Mouse (Mus musculus) MEL (cell line): Measurements from ENCODE around the gene Mrpl33. TPM values are rescaled to one million over a fixed set of nuclear protein-coding genes. Genes with fewer than 3 reads are reported as not detected.
"Not testable (repeated sequence)": the region's sequence is repeated elsewhere in the genome, so short reads cannot be mapped to it uniquely, and the experiment has no call there.

ENCODE experiments used
- DNase-seq: peaks from one replicate; pipeline ENCODE4 v3.0.0; 2011; ENCODE audit warnings: low read depth, low spot score
- H3K27ac ChIP-seq: 2 replicates; pipeline ENCODE4 v1.5.1; 2012; ENCODE audit warnings: low read depth, mild to moderate bottlenecking, control low read depth, low read length, moderate library complexity; ENCODE audit not compliant: control insufficient read depth
- H3K27me3 ChIP-seq, 2 experiments: fragments of 150-350 bp in 1 of 2; sonication (generic) in 1 of 2; 2 replicates each; pipeline ENCODE4 v1.6.1; 2012; ENCODE audit warnings: low read length in 2 of 2, mild to moderate bottlenecking in 2 of 2, improper control_type of control experiment in 1 of 2, moderate library complexity in 1 of 2; ENCODE audit not compliant: insufficient read depth in 2 of 2, control insufficient read depth in 1 of 2
- H3K36me3 ChIP-seq, 2 experiments: 2 replicates each; pipeline ENCODE4 v1.6.1; 2012 to 2014; ENCODE audit warnings: low read length in 2 of 2, improper control_type of control experiment in 1 of 2, inconsistent platforms in 1 of 2, mild to moderate bottlenecking in 1 of 2; ENCODE audit not compliant: insufficient read depth in 2 of 2, control insufficient read depth in 1 of 2
- H3K4me1 ChIP-seq, 2 experiments: fragments of 150-350 bp in 1 of 2; sonication (generic) in 1 of 2; 2 replicates each; pipeline ENCODE4 v1.6.1; 2012; ENCODE audit warnings: low read length in 2 of 2, improper control_type of control experiment in 1 of 2, mild to moderate bottlenecking in 1 of 2; ENCODE audit not compliant: insufficient read depth in 2 of 2, control insufficient read depth in 1 of 2
- H3K4me3 ChIP-seq, 2 experiments: fragments of 150-350 bp in 1 of 2; sonication (generic) in 1 of 2; 2 replicates each; pipeline ENCODE4 v1.5.1; 2012; ENCODE audit warnings: low read depth in 2 of 2, low read length in 2 of 2, mild to moderate bottlenecking in 2 of 2, moderate library complexity in 2 of 2, control low read depth in 1 of 2, improper control_type of control experiment in 1 of 2; ENCODE audit not compliant: control insufficient read depth in 1 of 2, insufficient read depth in 1 of 2
- H3K79me2 ChIP-seq: 2 replicates; pipeline ENCODE4 v1.6.1; 2012; ENCODE audit warnings: mild to moderate bottlenecking, low read length, moderate library complexity; ENCODE audit not compliant: control insufficient read depth, poor library complexity, insufficient read depth
- H3K9ac ChIP-seq: 2 replicates; pipeline ENCODE4 v1.6.1; 2012; ENCODE audit warnings: low read depth, mild to moderate bottlenecking, control low read depth, low read length, moderate library complexity; ENCODE audit not compliant: control insufficient read depth, poor library complexity, severe bottlenecking
- H3K9me3 ChIP-seq: fragments of 150-350 bp; sonication (generic); replicated peaks from 2 replicates; pipeline ENCODE4 v1.6.1; 2012; ENCODE audit warnings: mild to moderate bottlenecking, low read length, improper control_type of control experiment, moderate library complexity; ENCODE audit not compliant: insufficient read depth
- CHD1 ChIP-seq: IDR thresholded peaks from 2 replicates; pipeline ENCODE4 v1.6.1; 2012; ENCODE audit warnings: low read depth, mild to moderate bottlenecking, inconsistent platforms, low read length, improper control_type of control experiment
- CHD2 ChIP-seq: IDR thresholded peaks from 2 replicates; pipeline ENCODE4 v1.6.1; 2011; ENCODE audit warnings: low read length, improper control_type of control experiment
- CTCF ChIP-seq, 3 experiments: IDR thresholded peaks in 2 of 3; conservative IDR thresholded peaks in 1 of 3; 2 replicates each; pipeline ENCODE4 v1.5.1; 2011 to 2012; ENCODE audit warnings: low read length in 3 of 3, low read depth in 2 of 3, mild to moderate bottlenecking in 2 of 3, improper control_type of control experiment in 1 of 3, inconsistent platforms in 1 of 3, mixed read lengths in 1 of 3, moderate library complexity in 1 of 3; ENCODE audit not compliant: control insufficient read depth in 1 of 3, insufficient read depth in 1 of 3, poor library complexity in 1 of 3, severe bottlenecking in 1 of 3
- GABPA ChIP-seq: IDR thresholded peaks from 2 replicates; pipeline ENCODE4 v1.6.1; 2012; ENCODE audit warnings: low read depth, mild to moderate bottlenecking, inconsistent platforms, low read length, improper control_type of control experiment, moderate library complexity
- GATA1 ChIP-seq: IDR thresholded peaks from 2 replicates; pipeline ENCODE4 v1.6.1; 2011; ENCODE audit warnings: low read depth, low read length, improper control_type of control experiment
- HCFC1 ChIP-seq: IDR thresholded peaks from 2 replicates; pipeline ENCODE4 v1.6.1; 2012; ENCODE audit warnings: low read depth, mild to moderate bottlenecking, inconsistent platforms, low read length, improper control_type of control experiment, moderate library complexity
- KAT2A ChIP-seq: conservative IDR thresholded peaks from 2 replicates; pipeline ENCODE4 v1.6.1; 2012; ENCODE audit warnings: low read depth, low read length, improper control_type of control experiment, inconsistent platforms
- MAZ ChIP-seq: IDR thresholded peaks from 2 replicates; pipeline ENCODE4 v1.6.1; 2012; ENCODE audit warnings: low read depth, mild to moderate bottlenecking, inconsistent platforms, low read length, improper control_type of control experiment
- MXI1 ChIP-seq: IDR thresholded peaks from 2 replicates; pipeline ENCODE4 v1.6.1; 2011; ENCODE audit warnings: mild to moderate bottlenecking, low read depth, low read length, improper control_type of control experiment
- NELFE ChIP-seq: IDR thresholded peaks from 2 replicates; pipeline ENCODE4 v1.6.1; 2011; ENCODE audit warnings: low read depth, low read length, improper control_type of control experiment
- POLR2AphosphoS2 ChIP-seq: IDR thresholded peaks from 2 replicates; pipeline ENCODE4 v1.6.1; 2011; ENCODE audit warnings: low read length, improper control_type of control experiment
- RAD21 ChIP-seq: IDR thresholded peaks from 2 replicates; pipeline ENCODE4 v1.6.1; 2011; ENCODE audit warnings: mild to moderate bottlenecking, low read depth, low read length, improper control_type of control experiment
- RCOR1 ChIP-seq: IDR thresholded peaks from 2 replicates; pipeline ENCODE4 v1.6.1; 2012; ENCODE audit warnings: low read depth, mild to moderate bottlenecking, inconsistent platforms, low read length, improper control_type of control experiment
- SMC3 ChIP-seq: IDR thresholded peaks from 2 replicates; pipeline ENCODE4 v1.6.1; 2011; ENCODE audit warnings: low read depth, low read length, improper control_type of control experiment
- TAL1 ChIP-seq: IDR thresholded peaks from 2 replicates; pipeline ENCODE4 v1.6.1; 2012; ENCODE audit warnings: mild to moderate bottlenecking, inconsistent platforms, low read length, moderate library complexity, mixed read lengths
- TBP ChIP-seq: IDR thresholded peaks from 2 replicates; pipeline ENCODE4 v1.8.0; 2011; ENCODE audit warnings: low read depth, low read length, improper control_type of control experiment
- UBTF ChIP-seq: IDR thresholded peaks from 2 replicates; pipeline ENCODE4 v1.6.1; 2012; ENCODE audit warnings: low read depth, mild to moderate bottlenecking, inconsistent platforms, low read length, improper control_type of control experiment, moderate library complexity, borderline replicate concordance; ENCODE audit not compliant: insufficient read depth
- USF1 ChIP-seq: IDR thresholded peaks from 2 replicates; pipeline ENCODE4 v1.6.1; 2014; ENCODE audit warnings: low read depth, mild to moderate bottlenecking, inconsistent platforms, low read length, improper control_type of control experiment, moderate library complexity
- USF2 ChIP-seq, 2 experiments: IDR thresholded peaks; 2 replicates each; pipeline ENCODE4 v1.6.1; 2011 to 2012; ENCODE audit warnings: improper control_type of control experiment in 2 of 2, low read length in 2 of 2, borderline replicate concordance in 1 of 2, inconsistent platforms in 1 of 2, low read depth in 1 of 2, mild to moderate bottlenecking in 1 of 2; ENCODE audit not compliant: insufficient read depth in 1 of 2
- ZC3H11A ChIP-seq: IDR thresholded peaks from 2 replicates; pipeline ENCODE4 v1.6.1; 2012; ENCODE audit warnings: low read depth, mild to moderate bottlenecking, inconsistent platforms, low read length, improper control_type of control experiment
- ZMIZ1 ChIP-seq: IDR thresholded peaks from 2 replicates; pipeline ENCODE4 v1.6.1; 2012; ENCODE audit warnings: low read depth, mild to moderate bottlenecking, inconsistent platforms, low read length, improper control_type of control experiment, moderate library complexity
- polyA plus RNA-seq, 2 experiments: library from polyadenylated mRNA; stranded (reverse) in 1 of 2; unstranded in 1 of 2; fragments of >175 nt in 1 of 2; fragments of >200 nt in 1 of 2; gene quantifications; 2 replicates each; pipeline versions ENCODE4 v1.2.1 to v1.2.4; 2012; ENCODE audit warnings: low replicate concordance in 2 of 2, low read depth in 1 of 2; ENCODE audit not compliant: insufficient read length in 2 of 2, insufficient read depth in 1 of 2, missing spikeins in 1 of 2
- total RNA-seq: library from RNA; depleted of rRNA; stranded (reverse); fragments of 300-350 nt; gene quantifications from 2 replicates; pipeline ENCODE4 v1.2.3, GENCODE M21; 2012

Mrpl33 gene
- total and polyA plus RNA-seq, 3 experiments: 158 to 249 TPM; not detected in 1

DNA sequence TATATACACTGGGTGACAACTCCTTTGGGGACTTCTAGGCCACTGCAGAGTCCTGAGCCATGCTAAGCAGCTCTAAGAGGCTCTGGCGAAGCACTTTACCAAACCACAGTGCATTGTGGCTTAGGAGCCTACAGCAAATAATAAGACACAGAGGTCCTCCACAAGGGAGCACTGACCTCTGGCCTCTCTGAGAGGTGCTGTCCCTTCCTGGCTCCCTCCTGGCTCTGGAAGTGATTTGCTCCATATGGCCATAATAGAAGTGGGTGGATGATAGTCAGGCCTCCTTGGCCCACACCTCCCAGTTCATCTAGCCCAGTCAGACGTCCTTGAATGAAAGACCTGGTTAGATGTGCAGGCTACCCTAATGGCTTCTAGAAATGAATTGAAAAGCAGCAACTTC lies 8.7 kb upstream of the Mrpl33 start:
- Histone ChIP-seq H3K9me3 (no peaks in the 10 kb centered on the region), H3K27me3 (no peaks in the 10 kb centered on the region), H3K4me1 (no peaks in the 10 kb centered on the region), H3K27ac (no peak overlapping the region), H3K36me3 (no peaks in the 10 kb centered on the region), H3K79me2 (no peaks in the 10 kb centered on the region), H3K9ac (no peak overlapping the region), H3K4me3 (no peak overlapping the region)
- TF ChIP-seq ZC3H11A: no peak
- DNase-seq: no peak

DNA sequence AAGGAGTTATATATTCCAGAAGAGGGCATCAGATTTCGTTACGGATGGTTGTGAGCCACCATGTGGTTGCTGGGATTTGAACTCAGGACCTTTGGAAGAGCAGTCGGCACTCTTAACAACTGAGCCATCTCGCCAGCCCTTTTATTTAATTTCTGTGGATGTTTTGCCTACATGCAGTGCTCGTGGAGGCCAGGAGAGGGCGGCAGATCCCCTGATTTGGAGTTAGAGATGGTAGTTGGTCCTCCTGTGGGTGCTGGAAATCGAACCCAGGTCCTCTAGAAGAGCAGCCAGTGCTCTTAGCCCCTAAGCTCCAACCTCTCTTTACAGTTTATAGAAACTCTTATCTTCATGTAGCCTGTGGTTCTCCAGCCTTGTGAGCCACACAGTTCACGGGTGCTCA lies 8.1 kb upstream of the Mrpl33 start:
- TF ChIP-seq ZC3H11A: peak; percentile 63
- TF ChIP-seq MAZ: 0 out of 2 replicates have a peak, but pooled peaks have one; percentile 24
- TF ChIP-seq SMC3: peak; percentile 72
- peak; percentile 62 to 75 (median 70) for TF ChIP-seq CTCF (IDR thresholded peaks at IDR 0.05 in 2 of 3, conservative IDR thresholded peaks at IDR 0.05 in 1 of 3; ENCODE audit: control insufficient read depth in 1 of 3, insufficient read depth in 1 of 3, low read depth in 2 of 3, low read length in 3 of 3, poor library complexity in 1 of 3, severe bottlenecking in 1 of 3)
- TF ChIP-seq RAD21: peak; percentile 77
- DNase-seq: peak; percentile 57
- not testable (repeated sequence) for H3K9me3 ChIP-seq, H3K36me3 ChIP-seq, H3K4me1 ChIP-seq, H3K27me3 ChIP-seq, H3K4me3 ChIP-seq, H3K27ac ChIP-seq, H3K9ac ChIP-seq, H3K79me2 ChIP-seq

DNA sequence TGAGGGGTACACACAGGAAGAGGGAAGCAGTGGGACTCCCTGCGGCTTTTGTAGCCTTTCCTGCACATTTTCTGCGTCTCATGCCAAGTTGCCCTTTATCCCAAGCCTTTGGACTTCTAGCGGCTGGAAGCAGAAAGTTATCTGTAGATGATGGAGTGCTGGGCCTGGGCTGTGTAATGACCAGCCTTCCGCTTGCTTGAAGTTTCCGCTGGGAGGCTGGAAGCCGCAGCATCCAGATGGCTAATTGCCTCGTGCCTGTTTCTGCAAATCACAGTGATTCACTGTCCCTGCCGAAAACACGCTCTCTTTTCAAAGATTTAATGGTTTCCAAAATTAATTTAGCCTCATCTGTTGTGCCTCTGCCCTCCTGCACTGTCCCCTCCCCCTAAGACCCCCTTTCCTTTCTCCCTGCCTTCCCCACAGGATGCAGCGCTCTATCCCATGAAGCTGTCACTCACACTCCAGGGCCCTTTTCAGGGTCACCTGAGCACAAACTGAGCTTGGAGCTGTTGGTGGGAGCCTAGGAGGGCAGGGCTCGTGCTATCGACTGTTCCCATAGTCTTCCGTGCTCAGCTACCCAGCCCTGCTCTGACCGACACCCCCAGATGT lies 6.9 kb upstream of the Mrpl33 start:
- Histone ChIP-seq H3K27ac (no peak overlapping the region), H3K9ac (no peak overlapping the region), H3K4me1 (no peaks in the 10 kb centered on the region)

GRCm38 (mm10) chr5:31591122-31591521 lies 5.6 kb upstream of the Mrpl33 start:
- Histone ChIP-seq H3K79me2 (peaks cover 8% of the 10 kb centered on the region), H3K36me3 (peaks cover 0 to 9% of the 10 kb centered on the region in 2 experiments; a peak in 2 of 4 replicates), H3K9me3 (no peaks in the 10 kb centered on the region), H3K27ac (no peak overlapping the region), H3K27me3 (no peaks in the 10 kb centered on the region), H3K9ac (no peak overlapping the region), H3K4me3 (no peak overlapping the region), H3K4me1 (peaks cover 0 to 13% of the 10 kb centered on the region in 2 experiments; a peak in 2 of 4 replicates)
- no peak for DNase-seq
- TF ChIP-seq CHD2 (no peak), UBTF (no peak), POLR2AphosphoS2 (no peak), RAD21 (no peak), TAL1 (no peak), MXI1 (no peak), NELFE (no peak), USF2 (IDR thresholded peaks at IDR 0.05; ENCODE audit: borderline replicate concordance in 1 of 2, insufficient read depth in 1 of 2, low read depth in 1 of 2, low read length in 2 of 2) (no peak), SMC3 (no peak), TBP (no peak), KAT2A (no peak), ZMIZ1 (no peak), CTCF (IDR thresholded peaks at IDR 0.05 in 2 of 3, conservative IDR thresholded peaks at IDR 0.05 in 1 of 3; ENCODE audit: control insufficient read depth in 1 of 3, insufficient read depth in 1 of 3, low read depth in 2 of 3, low read length in 3 of 3, poor library complexity in 1 of 3, severe bottlenecking in 1 of 3) (no peak), USF1 (no peak), CHD1 (no peak), HCFC1 (no peak), GATA1 (no peak)

More for the DNA sequence above, 6.9 kb upstream of the Mrpl33 start:
- no peaks in the 10 kb centered on the region for H3K79me2 ChIP-seq
- no peak overlapping the region for H3K4me3 ChIP-seq
- H3K27me3 ChIP-seq: no peaks in the 10 kb centered on the region
- no peak for TF ChIP-seq GABPA
- no peak for TF ChIP-seq RCOR1
- no peak for DNase-seq
- no peaks in the 10 kb centered on the region for H3K9me3 ChIP-seq
- no peaks in the 10 kb centered on the region for H3K36me3 ChIP-seq
